Mouse (Mus musculus) embryonic facial prominence, embryonic 14.5 days (tissue): ENCODE data around the gene Cyp4a31. TPM values are rescaled to one million over a fixed set of nuclear protein-coding genes. Genes with fewer than 3 reads are reported as not detected.
"Not testable (repeated sequence)": the region's sequence is repeated elsewhere in the genome, so short reads cannot be mapped to it uniquely, and the experiment has no call there.

Source experiments
- ATAC-seq: fragments of 200-750 bp; cut with Nextera tagmentation; 2 replicates; pipeline ENCODE4 v1.8.0; 2017; ENCODE audit warnings: low read depth, moderate number of reproducible peaks, moderate TSS enrichment
- DNase-seq: peaks from one replicate; pipeline ENCODE4 v3.0.0-alpha.2; 2015; ENCODE audit warnings: low spot score
- H3K27ac ChIP-seq: fragments of 300-500 bp; sonication (generic); replicated peaks from 2 replicates; pipeline ENCODE4 v1.5.1; 2014; ENCODE audit warnings: low read depth, mild to moderate bottlenecking, low read length, moderate library complexity
- H3K27me3 ChIP-seq: fragments of 300-500 bp; sonication (generic); replicated peaks from 2 replicates; pipeline ENCODE4 v1.6.1; 2014; ENCODE audit warnings: low read length; ENCODE audit not compliant: control insufficient read depth, insufficient read depth
- H3K36me3 ChIP-seq: fragments of 300-500 bp; sonication (generic); 2 replicates; pipeline ENCODE4 v1.6.1; 2014; ENCODE audit warnings: low read length, mixed read lengths; ENCODE audit not compliant: control insufficient read depth, insufficient read depth
- H3K4me1 ChIP-seq: fragments of 300-500 bp; sonication (generic); 2 replicates; pipeline ENCODE4 v1.6.1; 2014; ENCODE audit warnings: antibody characterized with exemption, low read length; ENCODE audit not compliant: control insufficient read depth, insufficient read depth
- H3K4me2 ChIP-seq: fragments of 300-500 bp; sonication (generic); 2 replicates; pipeline ENCODE4 v1.6.1; 2014; ENCODE audit warnings: low read depth, mild to moderate bottlenecking, low read length, moderate library complexity, mixed read lengths
- H3K4me3 ChIP-seq: fragments of 300-500 bp; sonication (generic); 2 replicates; pipeline ENCODE4 v1.5.1; 2014; ENCODE audit warnings: low read depth, mild to moderate bottlenecking, low read length
- H3K9ac ChIP-seq: fragments of 300-500 bp; sonication (generic); 2 replicates; pipeline ENCODE4 v1.6.1; 2014; ENCODE audit warnings: low read depth, mild to moderate bottlenecking, low read length, moderate library complexity, mixed read lengths
- H3K9me3 ChIP-seq: fragments of 300-500 bp; sonication (generic); 2 replicates; pipeline ENCODE4 v1.6.1; 2016; ENCODE audit warnings: low read length; ENCODE audit not compliant: control insufficient read depth
- WGBS: fragments of 180-500 bp; shearing (Covaris S2); extraction: QIAGEN DNeasy Blood & Tissue Kit; methylation state at CpG from one replicate; pipeline ENCODE4 v1.1.7; 2014; 5-methylcytosine and 5-hydroxymethylcytosine counted together
- polyA plus RNA-seq: library from polyadenylated mRNA; unstranded; fragments of >200 nt; fragmentation: Nextera tagmentation; extraction: Ambion mirVana; gene quantifications from 2 replicates; pipeline ENCODE4 v1.2.1, GENCODE M21; 2014

Gene Cyp4a31
- polyA plus RNA-seq, 1 experiment from 2014 or later = not detected

DNA sequence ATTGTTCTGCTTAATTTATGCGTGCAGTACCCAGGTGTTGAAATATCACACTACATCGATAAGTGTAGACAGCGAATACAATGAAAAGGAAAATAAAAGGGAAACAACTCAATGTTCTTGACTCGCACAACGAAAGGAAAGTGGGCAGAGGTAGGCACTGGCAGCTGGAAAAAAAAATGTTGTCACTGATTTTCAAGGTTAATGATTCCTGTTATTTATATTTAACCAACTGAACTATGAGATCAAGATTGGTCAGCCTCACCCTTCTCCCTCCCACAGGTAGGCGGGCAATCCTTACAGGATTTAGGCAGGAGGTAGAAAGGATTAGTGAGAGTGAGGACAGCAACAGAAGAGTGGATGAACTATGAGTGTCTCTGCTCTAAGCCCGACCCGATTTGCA lies 37.2 kb downstream of the Cyp4a31 start, which contains the start of gene Cyp4a32:
Cyp4a32 (plus strand) TSS at position 359 of the 400 bp plus-strand sequence.
- H3K4me1 ChIP-seq, H3K36me3 ChIP-seq, DNase-seq, ATAC-seq, H3K9me3 ChIP-seq, H3K4me2 ChIP-seq, H3K9ac ChIP-seq, H3K27me3 ChIP-seq, H3K27ac ChIP-seq, H3K4me3 ChIP-seq: not testable (repeated sequence)
- WGBS = 92% methylated on average over 6 of the region's 8 CpGs

DNA sequence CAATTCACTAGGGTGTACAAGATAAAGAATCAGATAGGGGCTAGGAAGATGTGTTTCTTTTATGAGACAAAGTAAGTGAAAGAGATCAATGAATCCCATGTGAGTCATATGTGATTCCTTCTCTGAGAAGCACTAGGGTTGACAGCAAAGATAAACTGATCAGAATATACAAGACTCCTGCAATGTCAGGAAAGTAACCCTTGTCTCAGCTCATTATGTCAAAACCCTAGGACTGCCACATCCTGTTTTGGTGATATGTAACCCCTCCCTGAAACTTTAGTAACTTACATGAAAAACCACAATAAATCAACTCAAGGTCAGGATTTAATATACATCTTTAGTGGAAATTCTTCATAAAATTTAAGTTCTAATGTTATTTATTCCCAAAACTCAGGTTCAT lies 50.6 kb downstream of the Cyp4a31 start:
- ATAC-seq (no peak), DNase-seq (no peak)
- no peak overlapping the region for H3K27ac ChIP-seq
- no peaks in the 10 kb centered on the region for H3K9me3 ChIP-seq
- no peak overlapping the region for H3K9ac ChIP-seq
- no peak overlapping the region for H3K4me3 ChIP-seq
- H3K4me1 ChIP-seq = no peaks in the 10 kb centered on the region
- H3K36me3 ChIP-seq = no peaks in the 10 kb centered on the region
- H3K4me2 ChIP-seq = no peak overlapping the region
- no peaks in the 10 kb centered on the region for H3K27me3 ChIP-seq

DNA sequence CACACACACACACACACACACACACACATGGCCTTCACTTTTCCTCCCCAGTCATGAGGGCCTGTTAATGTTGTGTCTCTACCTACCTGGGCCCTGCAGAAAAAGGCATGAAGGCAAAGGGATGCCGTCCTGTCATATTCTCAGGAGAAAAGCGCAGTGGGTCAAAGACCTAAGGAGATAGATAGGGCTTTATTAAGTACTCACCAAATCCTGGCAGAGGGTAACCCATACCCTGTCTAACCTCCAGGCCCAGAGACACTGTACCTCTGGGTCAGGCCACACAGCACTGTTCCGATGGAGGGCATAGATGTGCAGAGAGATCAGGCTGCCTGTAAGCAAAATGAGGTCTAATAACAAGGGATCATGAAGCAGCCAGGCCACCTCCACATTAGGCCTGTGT lies 62.1 kb downstream of the Cyp4a31 start:
- H3K9ac ChIP-seq, H3K27ac ChIP-seq, H3K4me1 ChIP-seq, H3K9me3 ChIP-seq, H3K27me3 ChIP-seq, ATAC-seq, H3K4me3 ChIP-seq, H3K36me3 ChIP-seq, DNase-seq, H3K4me2 ChIP-seq: not testable (repeated sequence)
- WGBS = 90% methylated on average over 1 of the region's 3 CpGs

Other genes with a start within 250 kb of the Cyp4a31 start
- gene Cyp4a12b, start 152.0 kb upstream of the Cyp4a31 start, polyA plus RNA-seq = 0.39 and 1.1 TPM in 2 replicates
- not detected in 2 replicates for gene Cyp4a30b, start 111.0 kb upstream of the Cyp4a31 start, polyA plus RNA-seq
- not detected in 2 replicates for gene Cyp4a14, start 67.5 kb upstream of the Cyp4a31 start, polyA plus RNA-seq
- not detected in 2 replicates for gene Cyp4a10, start 45.4 kb upstream of the Cyp4a31 start, polyA plus RNA-seq
- gene Cyp4a32, start 37.3 kb downstream of the Cyp4a31 start, polyA plus RNA-seq = not detected in 2 replicates
- 4.9 and 6.3 TPM in 2 replicates for gene Cyp4b1, start 84.1 kb downstream of the Cyp4a31 start, polyA plus RNA-seq
- 42.3 and 43.9 TPM in 2 replicates for gene Efcab14, start 174.1 kb downstream of the Cyp4a31 start, polyA plus RNA-seq
- 0.26 TPM in 1 of 2 replicates, not detected in the other for gene Tex38, start 217.4 kb downstream of the Cyp4a31 start, polyA plus RNA-seq
- 54.4 and 58.7 TPM in 2 replicates for gene Atpaf1, start 221.2 kb downstream of the Cyp4a31 start, polyA plus RNA-seq